Mouse (Mus musculus) left cerebral cortex, postnatal 10 days (tissue): ENCODE measurements around the gene Nup35. TPM values are rescaled to one million over a fixed set of nuclear protein-coding genes. Genes with fewer than 3 reads are reported as not detected.
A peak's percentile ranks its signal among the peaks of the same experiment; 100 is the strongest.

Source experiments
- DNase-seq, 2 experiments: peaks; one replicate each; pipeline ENCODE4 v3.0.0; 2021 to 2022; ENCODE audit warnings: low spot score in 2 of 2, mixed read lengths in 1 of 2; ENCODE audit errors: extremely low spot score in 1 of 2
- intact Hi-C: fragments of 180-260 bp; cut with DNase I; formaldehyde crosslinking; loops from one replicate; pipeline ENCODE4 v1.15.1; 2025
- total RNA-seq, 2 experiments: library from RNA; stranded (reverse); gene quantifications; 2 replicates each; pipeline ENCODE4 v1.2.3; 2021

The Nup35 gene
- total RNA-seq, 2 experiments from 2014 or later, result 19.5 to 20.0 TPM

GRCm38 (mm10) chr2:80624523-80624922 lies 7.5 kb downstream of the Nup35 start:
- DNase-seq, result no peak
- intact Hi-C loops, result loop anchor here (5.0 kb wide), 1 partner anchor 42 kb away; the partner anchor contains the start of gene Nckap1

GRCm38 (mm10) chr2:80632336-80633026 lies 15.4 kb downstream of the Nup35 start:
- intact Hi-C loops, result no loop called here
- peak in 1 of 2 experiments; percentile 30 for DNase-seq

- DNase-seq, result peak; percentile 89
- intact Hi-C loops, result no loop called here
These were observed 21.6 kb downstream of the Nup35 start for GRCm38 (mm10) chr2:80638364-80639241.

GRCm38 (mm10) chr2:80639398-80639797 lies 22.4 kb downstream of the Nup35 start:
- DNase-seq, result no peak
- intact Hi-C loops, result no loop called here

GRCm38 (mm10) chr2:80639864-80640263 lies 22.8 kb downstream of the Nup35 start:
- intact Hi-C loops, result no loop called here

GRCm38 (mm10) chr2:80661414-80661813 lies 44.4 kb downstream of the Nup35 start:
- no peak for DNase-seq
- intact Hi-C loops, result no loop called here

More at GRCm38 (mm10) chr2:80639864-80640263, 22.8 kb downstream of the Nup35 start:
- no peak for DNase-seq

GRCm38 (mm10) chr2:80662682-80663081 lies 45.6 kb downstream of the Nup35 start:
- intact Hi-C loops, result no loop called here
- DNase-seq, result no peak

- intact Hi-C loops, result no loop called here
- peak in 1 of 2 experiments; percentile 37 for DNase-seq
These were observed 50.4 kb downstream of the Nup35 start for GRCm38 (mm10) chr2:80667396-80667964.

GRCm38 (mm10) chr2:80669868-80670666 lies 53.0 kb downstream of the Nup35 start:
- DNase-seq, result no peak
- intact Hi-C loops, result no loop called here

- intact Hi-C loops, result no loop called here
- no peak for DNase-seq
These were observed 61.8 kb downstream of the Nup35 start for GRCm38 (mm10) chr2:80678803-80679202.

- intact Hi-C loops, result no loop called here
- DNase-seq, result no peak
These were observed 66.7 kb downstream of the Nup35 start for GRCm38 (mm10) chr2:80683727-80684239.

GRCm38 (mm10) chr2:80684396-80685071 lies 67.5 kb downstream of the Nup35 start:
- no peak for DNase-seq
- intact Hi-C loops, result no loop called here

GRCm38 (mm10) chr2:80688261-80688660 lies 71.2 kb downstream of the Nup35 start:
- intact Hi-C loops, result no loop called here
- DNase-seq, result no peak

- intact Hi-C loops, result no loop called here
- DNase-seq, result no peak
These were observed 90.4 kb downstream of the Nup35 start for GRCm38 (mm10) chr2:80707429-80707828.
